Mouse (Mus musculus) left cerebral cortex, adult 18-20 months (tissue): ENCODE results near the gene Abhd6. TPM values are rescaled to one million over a fixed set of nuclear protein-coding genes. Genes with fewer than 3 reads are reported as not detected.

Source experiments
- total RNA-seq, 2 experiments: library from RNA; stranded (reverse); gene quantifications; 2 replicates each; pipeline ENCODE4 v1.2.3; 2021

Abhd6 gene
- total RNA-seq, 2 experiments from 2014 or later: 74.8 to 75.0 TPM

Other genes starting within 250 kb of the Abhd6 start
- not detected for gene Gm26661, start 211.3 kb upstream of the Abhd6 start, total RNA-seq
- 10 to 100 TPM; 47.4 to 50.6 TPM for gene Flnb, start 184.9 kb upstream of the Abhd6 start, total RNA-seq
- gene Gm45521, start 45.6 kb upstream of the Abhd6 start, total RNA-seq: not detected
- gene Dnase1l3, start 8.3 kb upstream of the Abhd6 start, total RNA-seq: not detected
- 10 to 100 TPM; 28.1 to 28.9 TPM for gene Rpp14, start 77.5 kb downstream of the Abhd6 start, total RNA-seq
- gene Pxk, start 95.3 kb downstream of the Abhd6 start, total RNA-seq: 10 to 100 TPM; 36.7 to 37.9 TPM
- 100 to 1,000 TPM; 156 to 161 TPM for gene Pdhb, start 170.1 kb downstream of the Abhd6 start, total RNA-seq
- 10 to 100 TPM; 40.9 to 43.6 TPM for gene Kctd6, start 211.2 kb downstream of the Abhd6 start, total RNA-seq